Mouse (Mus musculus) monocyte, adult 5-6 weeks (primary cell): ENCODE data around the gene Atf1. TPM values are rescaled to one million over a fixed set of nuclear protein-coding genes. Genes with fewer than 3 reads are reported as not detected.
"Not testable (repeated sequence)": the region's sequence is repeated elsewhere in the genome, so short reads cannot be mapped to it uniquely, and the experiment has no call there.

Experiments used
- ATAC-seq: fragments of 153-309, 156-312 bp; replicated peaks from 2 replicates; pipeline ENCODE4 v1.8.0; 2017; ENCODE audit warnings: mild to moderate bottlenecking; ENCODE audit not compliant: low TSS enrichment, insufficient number of reproducible peaks, severe bottlenecking, poor library complexity, low FRiP score
- total RNA-seq: library from RNA; stranded (forward); fragments of 200-1000, 200-491, 200-594 nt; gene quantifications from 3 replicates; pipeline ENCODE4 v1.2.3, GENCODE M21; 2017

The Atf1 gene
- total RNA-seq, 1 experiment from 2014 or later, result 81.7 TPM

DNA sequence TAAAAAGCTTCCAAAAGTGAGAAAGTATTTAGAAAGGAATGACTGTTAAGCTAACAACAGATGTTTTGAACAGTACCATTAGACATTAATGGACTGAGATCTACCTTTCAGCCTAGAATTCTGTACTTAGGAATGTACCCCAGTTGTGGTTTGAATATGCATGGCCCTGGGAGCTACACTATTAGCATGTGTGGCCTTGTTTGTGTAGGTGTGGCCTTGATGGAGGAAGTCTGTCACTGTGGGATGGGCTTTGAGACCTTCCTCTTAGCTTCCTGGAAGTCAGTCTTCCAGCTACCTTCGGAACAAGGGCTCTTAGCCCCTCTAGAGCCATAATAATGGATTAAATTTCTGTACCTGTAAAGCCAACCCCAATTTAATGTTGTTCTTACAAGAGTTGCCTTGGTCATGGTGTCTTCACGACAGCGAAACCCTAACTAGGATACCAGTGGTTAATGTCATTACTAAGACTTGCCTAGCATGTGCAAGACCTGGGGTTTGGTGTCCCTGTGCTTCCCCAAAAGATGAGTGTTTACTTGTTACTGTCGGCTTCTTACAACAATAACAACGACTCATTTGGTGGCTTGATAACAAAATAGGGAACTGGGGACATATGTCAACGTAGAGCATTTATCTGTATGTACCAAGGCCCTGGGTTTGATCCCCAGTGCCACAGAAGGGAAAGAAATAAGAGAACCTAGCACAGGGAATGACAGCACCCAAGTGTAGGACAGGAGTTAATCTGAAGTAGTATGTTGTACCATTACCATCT lies 21.2 kb downstream of the Atf1 start:
- 0 out of 2 replicates have a peak, but pooled peaks have one; percentile 21 for ATAC-seq

DNA sequence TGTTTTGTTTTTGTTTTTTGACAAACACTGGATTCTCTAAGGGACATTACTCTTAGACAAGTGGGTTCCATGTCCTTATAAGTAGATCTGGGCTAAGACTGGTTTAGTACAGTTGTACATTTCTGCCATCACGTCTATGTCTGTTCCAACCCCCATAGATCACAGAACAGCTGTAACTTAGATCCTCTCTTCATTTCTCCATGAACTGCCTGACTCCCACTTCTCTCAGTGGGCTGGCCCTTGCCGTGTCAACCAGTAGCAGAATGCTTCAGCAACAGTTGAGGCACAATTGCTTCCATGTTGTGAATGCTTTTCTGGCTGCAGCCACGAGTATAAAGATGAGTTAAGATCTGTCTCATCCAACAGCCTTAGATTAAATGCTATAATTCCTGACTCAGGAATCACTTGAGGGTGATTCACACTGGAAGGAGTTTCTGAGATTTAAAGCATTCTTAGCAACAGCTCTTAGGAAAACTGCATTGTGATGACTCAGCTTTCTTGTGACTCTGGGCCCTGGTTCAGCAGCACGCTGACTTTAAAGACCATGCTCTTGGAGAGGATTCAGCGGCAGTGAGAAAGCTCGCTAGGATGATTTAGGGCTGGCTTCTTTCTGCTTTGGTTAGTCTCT lies 23.6 kb downstream of the Atf1 start:
- ATAC-seq, result no peak

DNA sequence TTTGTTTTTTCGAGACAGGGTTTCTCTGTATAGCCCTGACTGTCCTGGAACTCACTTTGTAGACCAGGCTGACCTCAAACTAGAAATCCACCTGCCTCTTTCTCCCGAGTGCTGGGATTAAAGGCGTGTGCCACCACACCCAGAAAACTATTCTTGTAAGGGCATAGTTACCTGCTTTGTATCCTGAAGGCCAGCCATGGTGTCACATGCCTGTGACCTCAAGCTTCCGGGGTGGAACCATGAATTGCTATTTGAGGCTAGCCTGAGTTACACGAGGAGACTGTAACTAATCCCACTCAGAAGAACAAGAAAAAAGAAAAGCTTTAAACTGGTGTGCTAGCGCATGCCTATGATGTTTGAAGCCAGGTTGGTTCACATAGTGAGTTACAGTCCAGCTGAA lies 28.8 kb downstream of the Atf1 start:
- no peak for ATAC-seq

DNA sequence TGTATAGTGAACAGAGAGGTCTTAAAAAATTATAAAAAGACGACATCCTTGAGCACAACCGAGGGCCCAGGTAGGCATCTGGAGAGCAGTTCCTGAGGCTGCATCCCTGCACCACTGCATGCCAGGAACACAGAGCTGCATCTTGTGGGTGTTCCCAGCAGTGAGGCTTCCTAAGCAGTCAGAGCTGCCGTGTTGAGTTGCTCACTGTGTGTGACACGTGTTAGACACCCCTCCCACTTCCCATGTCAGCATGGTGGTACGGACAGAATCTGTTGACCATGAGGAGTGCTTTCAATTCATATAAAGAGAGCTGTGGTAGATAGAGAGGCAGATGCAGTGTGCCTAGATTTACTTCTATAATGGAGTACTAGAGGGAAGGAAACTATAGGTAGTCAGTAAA lies 29.7 kb downstream of the Atf1 start:
- ATAC-seq, result no peak

DNA sequence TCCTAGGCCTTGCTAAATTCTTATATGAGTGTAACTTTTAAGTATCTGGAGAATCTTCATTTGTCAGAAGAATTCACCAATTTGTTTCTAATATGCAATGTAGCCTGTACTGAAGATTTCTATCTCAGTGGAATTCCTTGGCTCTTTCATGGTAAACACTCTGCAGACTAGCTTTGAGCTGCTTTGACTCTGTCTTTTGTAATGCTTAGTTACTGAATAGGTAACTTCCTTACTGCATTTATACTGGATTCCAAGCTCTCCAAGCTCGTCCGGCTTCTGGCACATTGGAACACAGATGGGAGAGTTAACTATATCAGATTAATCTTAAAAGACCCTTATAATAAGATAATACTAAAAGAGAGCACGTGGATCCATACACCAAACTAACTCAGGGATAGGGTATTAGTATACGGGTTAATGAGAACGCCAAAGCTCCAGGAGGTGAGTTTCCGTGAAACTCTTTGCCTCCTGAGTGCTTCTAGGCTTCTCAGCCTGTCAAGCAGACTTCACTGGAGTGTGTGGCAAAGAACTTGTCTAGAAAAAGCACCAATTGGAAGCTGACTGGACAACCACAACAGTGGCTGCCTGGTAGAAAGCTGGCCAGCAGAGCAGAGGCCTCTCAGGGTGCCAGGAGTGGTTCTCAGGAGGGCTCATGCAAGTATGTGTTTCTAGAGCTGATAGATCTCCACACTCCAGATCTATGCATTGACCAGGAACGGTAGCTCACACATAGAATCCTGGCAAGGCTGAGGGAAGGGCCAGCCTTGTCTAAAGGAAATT lies 31.2 kb downstream of the Atf1 start:
- ATAC-seq, result no peak

DNA sequence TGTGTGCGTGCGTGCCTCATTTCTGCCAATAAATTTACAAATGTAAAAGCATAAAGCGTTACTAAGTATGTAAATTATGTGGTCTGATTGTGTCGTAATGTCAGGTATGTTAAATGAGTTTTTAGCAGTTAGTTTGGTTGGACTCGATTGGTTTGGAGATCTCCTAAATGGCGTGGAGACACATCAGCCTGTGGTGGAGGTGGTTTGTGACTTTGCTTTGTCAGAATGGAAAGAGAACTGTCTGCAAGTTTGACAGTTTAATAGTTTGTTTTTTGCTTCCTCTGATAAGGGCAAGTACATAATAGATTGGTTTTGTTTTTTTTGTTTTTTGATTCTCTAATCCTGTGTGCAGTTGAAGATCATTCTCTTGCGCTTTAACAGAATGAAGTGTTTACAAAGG lies 32.7 kb downstream of the Atf1 start:
- not testable (repeated sequence) for ATAC-seq

DNA sequence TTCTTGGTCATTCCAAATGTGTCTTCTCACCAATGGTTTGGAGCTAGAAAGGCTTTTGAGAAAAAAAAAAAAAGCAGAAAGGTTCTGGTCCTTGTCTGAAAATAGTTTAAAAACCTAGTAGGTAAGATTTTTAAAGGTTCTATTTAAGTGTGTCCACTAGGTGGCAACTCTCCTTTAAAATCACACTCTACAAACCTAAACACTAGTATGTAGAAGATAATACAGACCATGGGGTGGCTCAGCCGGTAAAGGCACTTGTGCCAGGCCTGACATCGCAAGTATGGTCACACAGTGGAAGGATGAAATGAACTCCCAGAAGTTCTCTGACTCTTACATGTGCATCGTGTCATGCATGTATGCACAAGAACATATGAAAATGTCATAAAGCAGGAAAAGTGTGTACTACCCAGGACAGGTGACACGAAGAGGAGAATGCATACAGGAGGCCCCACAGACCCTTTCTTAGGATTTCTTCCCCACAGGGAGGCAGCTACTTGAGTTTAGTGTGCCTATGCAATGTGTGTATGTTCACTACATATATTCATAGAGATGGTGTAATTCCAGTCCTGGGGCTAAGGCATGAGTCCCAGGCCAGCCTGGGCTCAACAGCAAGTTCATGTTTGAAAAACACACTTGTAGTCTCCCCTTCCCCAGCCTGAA lies 35.8 kb downstream of the Atf1 start:
- no peak for ATAC-seq

DNA sequence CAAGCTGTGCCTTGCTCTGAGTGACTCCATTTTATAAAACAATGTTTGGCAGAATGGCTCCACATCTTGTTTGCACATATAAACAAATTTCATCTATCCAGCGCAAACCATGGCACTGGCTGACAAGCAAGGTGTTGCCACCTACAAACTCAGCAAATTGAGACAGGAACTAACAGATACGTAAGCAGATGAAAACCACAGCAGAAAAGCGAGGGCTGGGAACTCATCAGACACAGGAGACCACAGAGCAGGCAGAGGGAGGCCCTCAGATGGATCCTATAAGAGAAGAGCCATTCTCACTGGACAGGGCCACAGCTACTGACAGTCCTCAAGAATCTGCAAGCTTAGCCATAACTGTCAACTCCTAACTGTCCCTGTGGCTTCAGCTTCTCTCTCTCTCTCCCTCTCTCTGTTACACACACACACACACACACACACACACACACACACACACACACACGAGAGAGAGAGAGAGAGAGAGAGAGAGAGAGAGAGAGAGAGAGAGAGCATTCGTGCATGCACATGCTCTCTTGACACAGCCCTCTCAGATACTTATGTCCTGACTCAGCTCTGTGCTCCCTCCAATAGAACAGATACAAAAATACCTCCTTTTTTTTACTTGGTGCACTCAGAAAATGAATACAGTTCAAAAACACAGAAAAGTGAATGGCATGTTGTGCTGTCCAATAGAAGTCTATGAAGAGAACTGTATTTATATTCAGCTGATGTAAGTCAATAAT lies 38.1 kb downstream of the Atf1 start:
- no peak for ATAC-seq

DNA sequence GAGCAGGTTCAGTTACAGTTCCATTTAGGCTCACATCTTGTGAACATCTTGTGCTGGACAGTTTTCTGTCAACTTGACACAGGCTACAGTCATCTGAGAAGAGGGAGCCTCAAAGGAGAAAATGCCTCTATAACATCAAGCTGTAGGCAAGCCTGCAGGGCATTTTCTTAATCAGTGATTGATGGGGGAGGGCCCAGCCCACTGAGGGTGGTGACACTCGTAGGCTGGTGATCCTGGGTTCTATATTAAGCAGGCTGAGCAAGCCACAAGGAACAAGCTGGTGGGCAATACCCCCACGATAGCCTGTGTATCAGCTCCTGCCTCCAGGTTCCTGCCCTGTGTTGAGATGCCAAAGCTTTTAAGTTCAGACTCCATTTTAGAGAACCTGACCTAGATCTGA lies 41.3 kb downstream of the Atf1 start:
- no peak for ATAC-seq

DNA sequence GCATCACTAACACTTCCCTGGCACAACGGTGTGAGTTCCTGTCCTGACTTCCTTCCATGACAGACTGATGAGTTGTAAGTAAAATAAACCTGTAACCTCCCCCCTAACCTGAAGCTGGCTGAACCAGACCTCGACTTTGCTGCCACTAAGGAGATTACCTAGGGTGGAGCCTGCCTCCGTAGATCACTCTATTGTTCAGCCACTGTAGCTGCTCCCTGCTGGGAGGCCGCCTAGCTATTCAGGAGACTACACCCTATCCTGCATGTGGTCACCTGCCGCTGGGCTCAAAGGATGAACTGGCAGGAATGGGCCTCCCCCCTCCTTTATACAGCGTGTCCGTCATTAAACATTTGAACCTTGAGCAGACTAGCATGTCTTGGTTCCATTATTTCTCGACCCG lies 42.2 kb downstream of the Atf1 start:
- ATAC-seq, result no peak

DNA sequence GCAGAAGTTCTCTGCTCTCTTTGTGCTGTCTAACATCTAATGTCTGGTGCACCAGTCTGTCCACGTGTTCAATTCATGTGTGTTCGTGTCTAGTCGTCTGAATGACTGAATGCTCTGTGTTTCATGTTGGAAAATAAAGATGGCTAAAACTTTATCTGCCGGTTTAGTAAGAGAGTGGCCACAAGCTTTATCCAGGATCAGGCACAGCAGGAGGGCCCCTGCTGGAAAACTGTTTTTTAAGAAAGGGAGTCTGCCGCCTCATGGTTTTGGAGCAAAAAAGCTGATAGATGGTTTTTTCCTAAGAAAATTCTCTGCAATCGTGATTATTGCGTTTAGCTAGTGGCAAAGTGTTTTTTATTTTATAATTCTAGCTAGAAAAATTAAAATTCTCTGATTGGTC lies 43.0 kb downstream of the Atf1 start:
- ATAC-seq, result not testable (repeated sequence)

DNA sequence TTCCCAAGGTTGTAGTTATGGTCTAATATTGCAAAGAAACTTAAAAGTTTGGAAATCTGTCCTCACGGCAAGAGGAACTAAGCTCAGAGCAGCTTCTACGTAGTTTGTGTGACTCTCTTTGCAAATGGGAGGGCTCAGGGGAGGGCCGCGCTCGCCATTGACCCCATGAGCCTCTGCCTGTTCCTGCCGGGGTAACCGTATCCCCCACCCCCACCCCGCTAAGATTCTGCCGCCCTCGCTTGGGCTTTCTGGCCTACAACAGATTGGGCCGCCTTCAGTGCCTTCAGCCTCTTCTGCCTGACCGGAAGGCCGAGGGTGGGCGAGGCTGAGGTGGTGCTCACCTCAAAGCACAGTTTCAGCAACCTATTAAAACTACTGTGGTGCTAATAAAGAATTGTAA lies 43.8 kb downstream of the Atf1 start:
- ATAC-seq, result no peak

DNA sequence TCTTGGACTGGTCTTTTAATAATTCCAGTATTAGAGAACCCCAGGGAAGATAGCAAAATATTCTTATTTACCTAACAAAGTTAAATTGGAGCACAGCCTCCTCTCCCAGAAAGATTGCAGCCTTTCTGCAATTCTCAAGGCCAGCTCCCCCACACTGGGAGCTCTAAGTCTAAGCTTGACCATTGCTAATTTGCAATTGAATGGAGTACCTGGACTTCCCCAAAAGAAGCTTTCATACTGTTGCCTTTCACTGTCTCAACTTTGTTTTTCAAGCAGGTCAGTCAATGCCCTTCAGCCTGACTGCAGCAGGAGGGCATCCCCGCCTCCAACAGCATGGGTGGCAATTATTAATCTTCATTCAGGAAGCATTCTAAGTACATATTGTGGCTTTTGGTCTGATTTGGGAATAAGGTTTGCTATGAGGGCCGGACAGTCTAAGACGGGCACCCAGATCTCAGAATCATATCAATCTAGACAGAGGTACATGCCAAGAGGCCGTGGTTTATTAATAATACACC lies 46.2 kb downstream of the Atf1 start:
- ATAC-seq, result not testable (repeated sequence)

DNA sequence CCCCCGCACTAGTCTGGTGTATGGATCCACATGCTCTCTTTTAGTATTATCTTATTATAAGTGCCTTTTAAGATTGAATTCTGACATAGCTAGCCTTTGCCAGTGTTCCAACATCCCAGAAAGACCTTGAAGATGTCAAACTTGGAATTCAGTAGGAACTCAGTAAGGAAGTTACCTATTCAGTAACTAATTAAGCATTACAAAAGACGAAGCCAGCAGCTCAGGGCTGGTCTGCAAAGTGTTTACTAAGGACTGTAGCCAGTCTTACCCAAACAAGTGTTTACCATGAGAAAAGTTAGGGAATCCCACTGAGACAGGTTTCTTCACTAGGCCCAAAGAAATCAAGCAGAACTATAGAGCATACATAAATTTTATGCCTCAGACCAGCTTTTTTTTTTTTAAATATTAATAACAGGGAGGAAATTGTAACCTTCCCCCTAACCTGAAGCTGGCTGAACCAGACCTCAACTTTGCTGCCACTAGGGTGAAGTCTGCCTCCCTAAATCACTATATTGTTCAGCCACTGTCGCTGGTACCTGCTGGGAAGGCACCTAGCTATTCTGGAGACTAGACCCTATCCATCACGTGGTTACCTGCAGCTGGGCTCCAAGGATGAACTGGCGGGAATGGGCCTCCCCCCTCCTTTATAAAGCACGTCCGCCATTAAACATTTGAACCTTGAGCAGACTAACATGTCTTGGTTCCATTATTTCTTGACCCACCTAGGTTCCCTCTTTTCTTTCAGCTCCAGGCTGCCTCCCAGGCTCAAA lies 47.4 kb downstream of the Atf1 start:
- no peak for ATAC-seq

DNA sequence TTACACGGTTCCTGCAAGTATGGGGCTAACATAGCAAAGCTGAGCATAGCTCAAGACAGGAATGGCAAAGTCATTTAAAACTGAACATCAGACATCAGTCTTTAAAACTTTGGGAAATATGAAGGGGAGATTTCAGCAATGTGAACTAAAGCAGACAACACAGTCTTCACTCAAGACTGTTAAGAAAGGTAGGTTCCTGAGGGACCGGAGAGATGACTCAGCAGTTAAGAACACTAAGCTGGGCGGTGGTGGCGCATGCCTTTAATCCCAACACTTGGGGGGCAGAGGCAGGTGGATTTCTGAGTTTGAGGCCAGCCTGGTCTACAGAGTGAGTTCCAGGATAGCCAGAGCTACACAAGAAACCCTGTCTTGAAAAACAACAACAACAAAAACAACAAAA lies 48.8 kb downstream of the Atf1 start:
- no peak for ATAC-seq

DNA sequence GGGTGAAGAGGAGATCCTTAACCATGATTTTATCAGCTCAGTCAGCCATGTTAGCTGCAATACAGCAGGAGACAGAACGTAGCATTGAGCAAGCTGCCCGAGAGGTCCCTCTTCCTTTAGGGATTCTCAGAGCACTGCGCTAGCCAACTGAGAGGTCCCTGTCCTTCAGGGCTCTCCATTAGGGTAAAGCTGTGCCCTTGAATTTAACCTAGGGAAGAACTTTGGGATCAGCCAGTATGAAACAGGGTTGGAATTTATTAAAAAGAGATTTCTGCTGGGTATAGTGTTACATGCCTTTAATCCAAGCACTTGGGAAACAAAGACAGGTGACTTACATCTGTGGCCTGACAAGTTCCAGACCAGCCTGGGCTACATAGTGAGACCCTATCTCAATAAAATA lies 50.0 kb downstream of the Atf1 start:
- ATAC-seq, result no peak

DNA sequence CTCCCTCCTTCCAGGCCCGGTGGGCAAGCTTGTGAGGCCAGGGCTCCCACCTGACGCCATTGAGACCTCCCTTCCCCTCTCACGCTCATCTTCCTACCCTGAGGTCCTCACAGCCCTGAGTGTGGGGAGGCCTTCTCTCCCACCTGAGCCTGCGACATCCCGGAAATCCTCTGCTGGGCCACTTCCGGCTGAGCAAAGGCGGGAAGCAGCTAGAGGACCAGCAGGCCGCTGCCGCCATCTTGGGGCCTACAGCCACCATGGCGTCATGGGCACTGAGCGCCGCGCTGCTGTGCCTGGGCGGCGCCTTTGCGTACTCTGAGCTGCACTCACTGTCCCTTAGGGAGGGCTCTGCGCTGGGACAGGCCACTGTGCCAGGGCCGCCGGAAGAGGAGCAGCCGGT lies 53.0 kb downstream of the Atf1 start, which contains the start of gene Tmprss12:
Tmprss12 (plus strand) TSS at position 212 of the 400 bp plus-strand sequence.
- no peak for ATAC-seq

DNA sequence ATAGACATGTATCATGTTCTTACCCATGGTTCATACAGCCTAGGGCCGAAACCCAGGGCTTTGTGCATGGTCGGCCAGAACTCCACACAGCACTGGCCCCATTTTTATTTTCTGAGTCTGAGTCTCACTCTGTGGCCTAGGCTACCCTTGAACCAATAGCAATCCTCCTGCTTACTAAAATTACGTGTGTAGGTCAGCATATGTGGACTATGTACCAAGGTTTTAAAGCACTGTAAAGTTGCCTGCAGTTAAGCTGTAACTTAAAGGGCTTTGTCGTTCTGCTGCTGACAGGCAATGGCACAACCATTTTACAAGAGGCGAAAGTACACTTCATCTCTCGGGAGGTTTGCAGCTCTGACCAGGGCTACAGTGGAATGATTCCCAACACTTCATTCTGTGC lies 61.4 kb downstream of the Atf1 start:
- no peak for ATAC-seq
